Mouse (Mus musculus) central nervous system, embryonic 18 days (tissue): ENCODE data around the gene Tm2d3. TPM values are rescaled to one million over a fixed set of nuclear protein-coding genes. Genes with fewer than 3 reads are reported as not detected.

Source experiments
- polyA plus RNA-seq: library from polyadenylated mRNA; depleted of rRNA; stranded (reverse); fragments of >200 nt; gene quantifications from 2 replicates; pipeline ENCODE4 v1.2.3, GENCODE M21; 2012; rRNA removed

Gene Tm2d3
- polyA plus RNA-seq = 110 and 113 TPM in 2 replicates

GRCm38 (mm10) chr7:65690869-65691268 lies at the start of gene Tm2d3:
Gene Tm2d3, plus strand, starts transcription at chr7:65691169.

GRCm38 (mm10) chr7:65644643-65645351 lies 46.2 kb upstream of the Tm2d3 start, which contains the start of gene Tarsl2:
Gene Tarsl2, plus strand, starts transcription at chr7:65644898.

Other genes starting within 250 kb of the Tm2d3 start
- 36.2 and 40.5 TPM in 2 replicates for gene Tjp1, start 163.4 kb upstream of the Tm2d3 start, polyA plus RNA-seq
- gene Tarsl2, start 46.3 kb upstream of the Tm2d3 start, polyA plus RNA-seq = 15.6 and 17.3 TPM in 2 replicates
- gene Pcsk6, start 170.6 kb downstream of the Tm2d3 start, polyA plus RNA-seq = 4.4 and 5.8 TPM in 2 replicates